Mouse (Mus musculus): ENCODE measurements around the gene Nop2.

Gene Nop2

GRCm38 (mm10) chr6:125172474-125172873 is 40.8 kb downstream of the Nop2 start:
- no peak for DNase-seq (ENCODE audit: low spot score)

- DNase-seq (ENCODE audit: low spot score) = no peak
Observed at GRCm38 (mm10) chr6:125173256-125173655, 41.5 kb downstream of the Nop2 start.

- DNase-seq (ENCODE audit: low spot score) = no peak
Observed at GRCm38 (mm10) chr6:125175469-125175868, 43.8 kb downstream of the Nop2 start.

GRCm38 (mm10) chr6:125179601-125180000 is 47.9 kb downstream of the Nop2 start:
- no peak for DNase-seq (ENCODE audit: low spot score)

- no peak for DNase-seq (ENCODE audit: low spot score)
Observed at GRCm38 (mm10) chr6:125182133-125182532, 50.4 kb downstream of the Nop2 start.

- no peak for DNase-seq (ENCODE audit: low spot score)
Observed at GRCm38 (mm10) chr6:125186203-125186602, 54.5 kb downstream of the Nop2 start.

- no peak for DNase-seq (ENCODE audit: low spot score)
Observed at GRCm38 (mm10) chr6:125190816-125191215, 59.1 kb downstream of the Nop2 start.

GRCm38 (mm10) chr6:125191332-125192015 is 59.8 kb downstream of the Nop2 start, which contains the start of the genes Ncapd2 and Mrpl51:
Ncapd2 (minus strand) TSS chr6:125191701.
Mrpl51 (plus strand) TSS chr6:125191801.
- peak; percentile 99 for DNase-seq (ENCODE audit: low spot score)

GRCm38 (mm10) chr6:125192016-125192714 is 60.5 kb downstream of the Nop2 start:
- peak; percentile 95 for DNase-seq (ENCODE audit: low spot score)

GRCm38 (mm10) chr6:125192841-125193240 is 61.1 kb downstream of the Nop2 start:
- no peak for DNase-seq (ENCODE audit: low spot score)

- no peak for DNase-seq (ENCODE audit: low spot score)
Observed at GRCm38 (mm10) chr6:125193390-125193789, 61.7 kb downstream of the Nop2 start.
